Mouse (Mus musculus) telencephalon, adult 2 months (tissue): Measurements from ENCODE around the gene Med6.

Experiments used
- DNase-seq: peaks from one replicate; pipeline ENCODE4 v3.0.0-alpha.2; 2011; ENCODE audit warnings: low read depth, low spot score

Med6 gene

DNA sequence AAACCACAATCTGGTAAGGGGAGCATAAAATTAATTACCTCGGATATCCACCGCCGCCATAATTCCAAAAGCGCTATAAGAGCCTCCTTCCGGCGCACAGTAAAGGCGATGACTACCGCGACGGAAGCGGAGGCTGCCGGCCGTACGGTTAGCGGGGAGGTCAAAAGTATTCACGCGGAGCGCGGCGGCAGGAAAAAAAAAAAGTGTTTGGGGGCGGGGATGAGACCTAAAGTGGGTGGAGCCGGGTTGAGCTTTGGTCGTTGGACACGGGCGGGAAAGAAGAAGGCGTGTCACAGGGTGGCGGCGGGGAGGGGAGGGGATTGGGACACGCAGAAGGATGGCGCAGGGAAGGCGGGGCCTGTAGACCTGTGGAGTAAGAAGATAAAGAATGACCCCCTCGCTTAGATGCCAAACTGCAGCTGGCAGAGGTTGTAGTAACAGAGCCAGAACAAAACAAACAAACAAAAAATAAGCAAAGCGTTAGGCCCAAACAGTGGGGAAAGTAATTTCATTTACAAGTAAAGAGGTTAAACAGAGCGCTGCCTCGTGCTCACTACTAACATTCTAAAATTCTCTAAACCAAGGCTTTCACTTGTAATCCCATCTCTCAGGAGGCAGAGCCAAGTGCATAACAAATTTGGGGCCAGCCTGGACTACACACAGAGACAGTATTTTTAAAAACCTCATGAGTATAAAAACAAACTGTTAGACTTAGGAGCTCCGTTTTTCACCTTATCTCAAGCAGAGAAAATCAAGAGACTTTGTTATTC lies at the start of gene Med6:
Gene Med6, minus strand, starts transcription at position 107 of the 770 bp plus-strand sequence.
- peak; percentile 97 for DNase-seq

DNA sequence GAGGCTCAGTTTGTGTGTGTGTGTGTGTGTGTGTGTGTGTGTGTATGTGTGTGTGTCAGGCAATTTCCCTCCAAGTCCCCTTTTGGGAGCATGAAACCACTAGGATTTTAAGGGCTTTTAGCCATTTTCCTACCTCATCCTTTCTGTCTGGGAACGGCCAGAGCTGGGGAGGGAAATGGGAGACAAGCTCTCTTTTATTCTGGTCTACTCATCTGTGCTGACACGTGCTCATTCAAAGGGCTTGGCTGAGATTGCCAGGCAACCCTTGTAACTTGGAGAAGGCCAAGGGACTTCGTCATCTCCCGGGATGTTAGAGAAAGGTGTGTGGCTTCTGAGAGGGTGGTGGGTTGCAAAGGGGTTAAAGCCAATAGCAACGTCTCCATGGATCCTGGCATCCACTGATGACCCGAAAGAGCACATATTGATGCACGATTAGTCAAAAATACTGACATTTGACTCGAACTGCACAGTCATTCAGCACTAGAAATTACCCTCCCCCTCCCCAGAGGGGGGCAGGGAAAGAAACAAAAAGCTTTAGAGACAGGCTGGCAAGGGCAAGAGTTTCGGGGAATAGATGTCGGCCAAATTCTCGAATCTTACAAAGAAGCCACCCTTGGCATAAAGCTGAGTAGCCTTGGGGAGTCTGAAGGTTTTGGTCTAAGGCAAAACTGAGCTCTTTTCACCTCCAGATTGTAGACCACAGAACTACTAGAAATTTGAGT lies 47.7 kb upstream of the Med6 start:
- DNase-seq = no peak

DNA sequence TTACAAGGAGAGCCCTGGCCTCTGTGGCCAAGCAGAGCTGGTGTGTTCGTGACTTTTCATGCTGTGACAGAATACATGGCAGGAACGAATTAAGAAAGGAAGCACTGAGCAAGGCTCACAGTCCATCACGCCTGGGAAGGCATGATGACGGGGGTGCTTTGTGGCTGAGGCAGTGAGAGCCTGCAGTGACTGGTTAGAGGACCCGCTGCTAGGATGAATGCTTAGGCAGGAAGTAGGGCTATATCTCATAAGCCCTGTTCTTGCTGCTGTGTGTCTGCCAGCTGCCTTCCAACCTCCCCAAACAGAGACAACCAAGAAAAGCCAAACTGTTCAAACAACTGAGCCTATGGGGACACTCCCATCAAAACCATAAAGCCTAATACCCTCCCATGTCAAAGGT lies 45.8 kb upstream of the Med6 start:
- DNase-seq = no peak

DNA sequence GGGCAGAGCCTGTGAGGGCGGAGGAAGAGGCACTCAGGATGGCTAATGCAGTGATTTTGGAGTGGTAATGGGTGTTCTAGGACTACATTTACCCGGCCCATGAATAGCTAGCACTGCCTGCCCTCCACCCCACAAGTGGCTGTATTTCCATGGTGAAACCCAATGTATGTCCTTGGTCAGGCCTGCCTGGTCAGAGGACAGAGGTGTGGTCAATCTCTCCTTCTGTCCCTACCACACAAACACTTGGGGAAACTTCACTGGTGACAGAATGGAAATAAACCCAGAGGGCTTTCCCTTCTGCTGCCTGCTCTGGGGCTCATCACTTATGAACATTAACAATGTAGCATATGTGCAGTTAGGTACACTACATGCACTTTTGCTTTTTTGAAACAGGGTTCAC lies 38.4 kb upstream of the Med6 start:
- no peak for DNase-seq

DNA sequence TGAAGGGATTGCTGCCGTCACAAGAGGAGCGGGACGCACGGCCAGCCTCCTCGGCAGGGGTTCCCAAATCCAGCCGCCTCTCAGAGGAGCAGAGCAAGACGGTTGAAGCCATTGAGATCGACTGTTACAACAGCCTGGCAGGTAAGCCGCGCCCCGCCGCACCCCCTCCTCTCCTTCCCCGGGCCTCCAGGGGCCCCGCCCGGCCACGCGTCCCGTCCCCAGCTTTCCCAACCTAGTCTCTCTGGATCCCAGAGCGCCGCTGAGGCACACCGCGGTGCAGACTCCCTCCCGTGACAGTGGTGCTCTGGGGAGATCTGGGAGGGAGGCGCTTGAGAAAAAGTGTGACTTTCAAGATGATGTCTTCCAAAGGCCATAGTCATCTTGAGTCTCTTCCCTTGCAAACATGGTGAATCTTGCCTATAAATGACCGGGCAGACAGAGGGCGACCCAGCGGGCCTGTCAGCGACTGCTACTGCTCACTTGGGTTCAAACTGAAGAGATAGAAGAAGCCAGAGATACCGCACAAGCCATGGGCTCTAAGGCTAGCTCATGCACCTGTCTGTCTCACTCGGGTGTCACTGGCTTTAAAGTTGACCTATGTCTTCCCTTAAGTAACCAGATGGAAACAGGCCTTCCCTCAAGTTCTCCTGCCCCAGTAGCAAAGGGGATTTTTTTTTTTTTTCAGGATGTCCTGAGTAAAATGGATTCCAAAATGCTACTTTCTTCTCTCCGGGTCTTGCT lies 37.0 kb upstream of the Med6 start:
- no peak for DNase-seq

DNA sequence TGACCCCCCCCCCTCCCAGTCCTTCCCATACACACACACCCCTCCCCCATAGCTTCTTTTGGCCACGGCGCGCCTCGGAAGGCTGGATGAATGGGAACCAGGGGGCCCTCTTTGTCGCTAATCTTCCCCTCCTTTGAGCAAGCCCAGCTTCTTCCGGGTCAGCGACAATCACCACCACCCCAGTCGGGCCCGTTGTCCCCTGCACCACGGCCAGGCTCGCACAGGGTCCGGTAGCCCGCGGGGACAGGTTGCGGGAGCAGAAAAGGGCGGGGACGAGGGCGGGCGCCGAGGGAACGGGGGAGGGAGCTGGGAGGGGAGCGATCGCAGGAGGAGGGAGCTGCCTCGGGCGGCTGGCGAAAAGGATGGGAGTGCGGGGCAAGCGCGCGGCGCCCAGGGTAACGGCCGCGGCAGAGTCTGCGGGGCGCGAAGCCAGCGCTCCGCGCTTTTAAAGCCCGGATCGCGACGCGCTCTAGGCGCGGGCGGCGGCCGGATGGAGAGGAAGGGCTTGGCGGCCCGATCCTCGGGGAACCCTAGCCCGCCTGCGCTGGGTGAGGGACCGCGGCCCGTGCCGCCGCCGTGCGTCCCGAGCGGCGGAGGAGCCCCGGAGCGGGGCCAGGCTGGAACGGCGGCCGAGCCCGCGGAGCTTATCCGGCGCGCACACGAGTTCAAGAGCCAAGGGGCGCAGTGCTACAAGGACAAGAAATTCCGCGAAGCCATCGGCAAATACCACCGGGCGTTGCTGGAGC lies 36.3 kb upstream of the Med6 start, which contains the start of gene Ttc9:
Gene Ttc9, plus strand, starts transcription at position 335 of the 746 bp plus-strand sequence.
- no peak for DNase-seq

DNA sequence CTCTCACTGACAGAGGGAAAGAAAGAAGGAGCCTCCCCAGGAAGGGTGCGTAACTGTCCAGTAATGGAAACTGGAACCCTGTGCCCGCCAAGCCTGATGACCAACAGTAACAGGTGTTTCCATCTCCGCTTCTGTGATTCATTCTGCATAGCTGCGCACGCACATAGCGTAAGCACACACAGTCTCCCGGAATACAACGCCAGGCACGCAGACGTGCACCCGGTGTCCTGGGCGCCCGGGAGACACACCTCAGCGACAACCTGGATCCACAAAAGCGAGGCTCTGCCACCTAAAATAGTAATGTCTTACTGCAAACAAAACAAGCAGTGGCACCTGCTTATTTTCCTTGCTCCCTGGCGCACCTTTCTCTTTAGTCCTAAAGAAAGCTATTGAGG lies 35.7 kb upstream of the Med6 start:
- no peak for DNase-seq

DNA sequence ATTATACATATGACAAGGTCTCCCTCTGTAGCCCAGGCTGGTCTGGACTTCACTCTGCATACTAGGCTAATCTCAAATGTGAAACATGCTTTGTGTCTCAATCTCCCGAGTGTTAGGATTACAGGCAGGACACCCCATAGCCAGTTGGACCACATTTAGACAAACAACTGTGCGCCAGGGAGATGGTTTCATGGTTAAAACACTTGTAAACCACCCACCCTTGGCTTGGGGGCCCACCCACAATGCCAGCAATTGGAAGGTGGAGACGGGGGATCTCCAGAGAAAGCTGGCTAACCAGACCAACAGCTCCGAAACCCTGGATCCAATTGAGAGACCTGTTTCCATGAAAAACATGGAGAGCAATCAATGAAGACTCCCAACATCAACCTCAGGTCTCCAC lies 33.3 kb upstream of the Med6 start:
- no peak for DNase-seq

DNA sequence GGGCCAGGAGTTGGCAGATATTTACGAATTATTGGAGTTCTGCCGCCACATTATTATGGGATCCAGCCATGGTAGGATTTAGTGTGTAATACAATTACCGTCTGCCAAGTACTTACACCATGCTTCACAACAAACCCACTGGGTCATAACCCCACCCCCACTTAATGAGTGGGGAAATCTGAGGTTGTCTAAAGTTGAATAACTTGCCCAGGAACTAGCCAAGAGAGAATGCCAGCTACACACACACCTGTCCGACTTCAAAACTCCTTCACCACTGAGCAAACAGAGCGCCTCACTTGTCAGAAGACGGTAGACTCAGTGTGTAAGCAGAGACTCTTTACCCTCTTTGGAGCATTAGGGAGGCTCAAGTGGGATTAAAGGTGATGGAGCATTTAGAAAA lies 32.6 kb upstream of the Med6 start:
- DNase-seq = no peak

DNA sequence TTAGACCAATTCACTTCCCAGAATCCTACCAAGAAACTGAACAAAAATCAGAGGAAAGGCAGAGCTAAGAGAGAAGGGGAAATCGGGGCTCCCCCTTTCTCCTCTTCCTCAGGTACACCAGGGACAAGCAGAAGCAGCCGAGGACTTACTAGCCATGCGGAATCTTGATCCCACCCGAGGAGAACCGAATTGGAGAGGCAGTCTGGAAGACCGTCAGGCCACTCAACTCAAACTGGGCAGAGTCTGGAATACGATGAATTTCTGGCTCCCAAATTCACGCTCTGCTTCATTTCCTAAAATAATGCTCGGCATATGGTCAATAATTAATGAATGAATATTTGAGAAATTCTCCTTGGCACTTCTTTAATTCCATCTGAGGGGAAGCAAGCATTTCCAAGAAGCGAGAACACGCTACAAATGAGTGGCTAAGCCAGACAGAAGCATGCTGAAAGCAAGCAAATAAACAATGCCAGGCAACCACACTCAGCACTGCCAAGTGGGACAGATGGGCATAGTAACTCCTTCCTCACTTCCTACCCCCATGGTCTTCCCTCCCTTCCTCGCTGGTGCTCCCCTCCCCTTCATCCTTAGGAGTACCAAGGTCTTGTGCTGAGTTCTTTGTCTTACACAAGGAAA lies 31.5 kb upstream of the Med6 start:
- no peak for DNase-seq

DNA sequence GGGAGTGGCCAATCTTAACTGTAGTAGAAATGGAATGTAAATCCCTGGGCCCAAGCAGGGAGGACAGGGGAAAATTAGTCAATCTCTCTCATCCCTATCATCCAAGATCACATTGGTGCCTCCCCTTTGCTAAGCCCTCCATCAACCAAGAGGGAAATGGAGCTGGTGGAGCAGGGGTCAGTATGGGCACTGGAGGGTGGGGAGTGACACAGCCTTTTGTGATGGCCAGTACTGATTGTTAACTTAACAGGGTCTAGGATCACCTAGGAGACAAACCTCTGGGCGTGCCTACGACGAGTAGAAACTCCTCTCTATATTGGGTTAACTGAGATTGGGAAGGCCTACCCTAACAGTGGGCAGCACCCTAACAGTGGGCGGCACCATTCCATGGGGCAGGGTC lies 28.6 kb upstream of the Med6 start:
- no peak for DNase-seq

DNA sequence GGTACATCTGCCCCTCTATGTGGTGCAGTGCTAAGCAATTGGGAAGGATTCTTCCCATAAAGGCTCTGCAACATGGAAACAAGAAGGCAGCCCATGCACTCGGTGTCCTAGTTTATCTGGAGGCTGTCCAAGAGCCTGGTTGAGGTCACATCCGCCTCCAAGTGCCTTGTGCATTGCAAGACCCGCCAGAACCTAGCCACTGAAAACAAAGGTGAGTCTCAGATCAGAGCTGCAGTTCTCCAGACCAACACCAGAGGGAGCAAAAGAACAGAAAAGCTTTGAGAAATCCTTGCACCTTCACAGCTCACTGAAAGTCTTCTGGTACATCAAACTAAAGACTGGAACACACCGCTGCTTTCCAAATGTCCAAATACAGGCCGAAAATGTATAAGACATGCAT lies 24.5 kb upstream of the Med6 start:
- DNase-seq = no peak

DNA sequence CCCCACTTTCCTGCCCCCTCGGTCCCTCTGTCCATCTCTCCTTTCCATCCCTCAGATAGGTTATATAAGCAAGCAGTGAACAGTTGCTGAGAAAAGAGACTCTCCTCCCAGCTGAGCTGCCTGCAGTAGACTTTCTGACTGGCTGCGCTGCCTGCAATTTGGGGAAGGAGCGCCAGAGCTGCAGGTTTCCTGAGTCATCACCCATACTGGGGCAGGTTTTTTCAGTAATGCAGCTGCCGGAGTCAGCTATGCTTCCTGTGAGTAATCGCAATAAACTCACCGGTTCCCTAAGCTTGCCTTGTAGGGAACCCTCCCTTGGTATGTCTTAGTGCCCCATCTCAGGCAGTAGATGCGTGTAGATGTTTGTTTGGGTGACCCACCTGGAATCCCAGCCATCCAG lies 22.2 kb upstream of the Med6 start:
- DNase-seq = peak; percentile 67

DNA sequence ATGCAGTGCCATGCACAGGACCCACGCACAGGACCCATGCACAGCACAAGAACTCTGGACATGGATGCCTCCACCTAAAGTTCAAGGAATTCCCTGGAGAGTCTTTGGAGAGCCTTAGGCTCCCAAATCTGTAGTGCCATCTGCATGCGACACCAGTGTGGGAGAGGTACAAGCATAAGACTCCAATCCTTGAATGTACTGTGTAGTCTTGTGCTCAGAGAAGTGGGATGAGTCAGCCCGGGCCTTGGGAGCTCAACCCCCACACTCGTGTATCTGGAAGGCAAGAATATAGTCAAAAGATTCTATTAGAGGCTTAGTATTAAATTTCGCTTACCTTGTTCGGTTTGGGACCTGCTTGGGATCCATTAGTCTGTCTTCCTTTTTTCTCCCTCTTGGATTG lies 21.0 kb upstream of the Med6 start:
- no peak for DNase-seq

DNA sequence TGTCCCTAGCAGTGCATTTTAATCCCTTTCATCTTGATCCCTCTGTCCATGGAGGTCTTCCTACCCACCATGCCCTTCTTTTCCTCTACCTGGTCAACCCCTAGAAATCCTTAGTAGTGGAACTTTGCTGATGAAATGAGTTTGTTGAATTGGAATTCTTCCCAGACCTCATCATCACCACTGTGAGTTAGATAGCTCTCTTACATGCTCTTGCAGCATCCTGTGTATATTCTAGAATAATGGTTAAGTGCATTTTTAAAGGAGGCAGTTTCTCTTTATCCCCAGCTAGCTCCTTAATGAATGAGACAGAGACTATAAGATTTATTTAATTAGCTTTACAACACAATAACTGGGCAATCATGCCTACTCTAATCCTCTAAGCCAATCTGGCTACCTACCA lies 14.6 kb upstream of the Med6 start:
- no peak for DNase-seq

DNA sequence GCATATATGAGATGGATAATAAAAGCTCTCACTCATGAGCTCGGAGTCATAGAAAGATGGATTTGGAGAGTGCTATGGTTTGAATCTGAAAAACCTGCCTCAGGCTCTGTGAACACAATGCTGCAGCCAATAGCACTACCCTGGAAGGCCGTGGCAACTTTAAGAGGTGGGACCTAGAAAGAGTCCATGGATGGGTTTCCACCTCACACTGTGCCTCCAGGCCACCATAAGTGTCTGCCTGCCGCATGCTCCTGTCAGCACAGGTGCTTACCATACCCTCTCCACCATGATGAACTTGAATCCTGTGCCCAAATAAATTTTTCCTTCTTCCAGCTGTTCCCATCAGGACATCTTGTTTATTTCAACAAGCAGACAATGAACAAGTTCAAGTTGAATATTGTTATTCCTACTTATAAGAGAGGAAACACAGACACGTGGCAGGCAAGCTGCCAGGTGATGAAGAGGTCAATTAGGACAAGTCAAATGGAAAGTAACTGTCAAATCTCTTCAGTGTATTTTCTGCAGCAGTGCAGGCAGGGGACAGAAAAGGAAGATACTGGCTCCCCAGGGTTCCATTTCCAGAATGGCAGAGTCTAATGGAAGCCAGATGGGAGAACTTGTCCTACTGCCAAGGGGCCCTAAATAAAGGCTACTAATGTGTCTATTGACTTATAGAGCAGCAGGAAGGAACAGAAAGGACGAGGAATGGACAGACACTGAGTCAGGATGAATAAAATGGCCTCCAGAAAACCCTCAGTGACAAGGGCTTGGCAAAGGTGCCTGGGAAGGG lies 10.4 kb upstream of the Med6 start:
- DNase-seq = no peak

DNA sequence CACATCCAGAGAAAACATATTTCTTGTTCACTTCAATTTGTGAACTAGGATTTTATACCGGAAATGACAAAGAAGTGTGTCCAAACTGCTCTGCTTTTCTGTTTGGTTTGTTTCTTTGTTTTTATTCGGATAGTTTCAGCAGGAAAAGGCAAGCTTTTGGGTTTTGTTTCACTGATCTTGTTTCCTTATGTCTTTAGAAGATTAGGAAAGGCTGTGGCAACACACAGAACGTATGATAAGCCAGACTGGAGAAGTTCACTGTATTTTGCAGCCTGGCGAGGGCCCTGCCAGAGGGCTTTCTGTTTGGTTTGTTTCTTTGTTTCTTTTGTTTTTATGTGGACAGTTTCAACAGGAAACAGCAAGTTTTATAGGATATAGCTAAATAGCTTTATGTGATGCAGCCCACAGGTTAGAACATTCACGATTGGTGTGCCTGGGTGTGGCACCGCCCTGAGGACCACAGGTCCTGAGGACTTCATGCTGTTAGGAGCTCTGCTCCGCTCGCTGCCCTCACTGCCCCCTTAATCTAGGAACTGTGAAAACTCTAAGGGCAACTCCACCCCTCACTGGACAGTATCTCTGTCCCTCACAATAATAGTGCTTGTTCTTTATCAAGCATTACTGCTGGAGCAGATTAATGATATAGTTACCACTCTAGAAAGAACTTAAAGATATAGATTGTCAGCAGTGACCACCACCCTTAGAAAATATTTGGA lies 1.9 kb upstream of the Med6 start:
- DNase-seq = no peak

DNA sequence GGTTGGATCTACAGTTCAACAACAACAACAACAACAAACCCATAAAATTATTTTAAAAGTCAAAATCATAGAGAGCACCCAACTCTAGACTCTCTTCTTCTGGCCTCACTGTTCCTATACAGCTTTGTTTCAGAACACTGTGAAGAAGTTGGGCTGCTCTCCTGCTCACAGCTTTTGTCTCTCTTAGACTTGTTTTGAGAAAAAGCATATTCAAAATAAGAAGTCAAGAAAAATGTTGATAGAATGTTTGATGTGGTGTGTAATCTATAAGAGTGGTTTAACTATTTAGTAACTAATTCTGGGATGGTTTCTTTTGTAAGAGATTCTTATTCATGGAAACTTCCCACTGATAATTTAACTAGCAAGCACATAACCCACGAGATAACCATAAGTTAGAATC lies 26.4 kb downstream of the Med6 start, which contains the start of gene Adam21:
Gene Adam21, minus strand, starts transcription at position 101 of the 400 bp plus-strand sequence.
- DNase-seq = no peak

DNA sequence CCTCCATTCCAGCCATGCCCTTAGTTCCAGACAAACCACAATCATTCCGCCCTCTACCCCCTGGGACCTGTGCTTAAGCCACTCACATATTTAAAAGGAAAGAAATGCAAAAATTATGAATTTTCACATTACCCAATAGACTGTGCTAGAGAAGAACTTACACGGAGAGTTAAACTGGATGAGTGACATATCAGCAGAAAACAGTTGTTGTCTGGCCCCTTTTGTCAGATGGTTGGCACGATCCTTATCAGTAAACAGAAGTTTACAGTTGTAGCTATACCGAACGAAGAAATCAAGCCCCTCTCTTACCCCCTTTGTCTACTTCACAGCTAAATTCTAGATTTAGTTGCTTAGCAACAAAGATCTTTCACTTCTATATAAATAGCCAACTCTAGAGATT lies 26.9 kb downstream of the Med6 start:
- no peak for DNase-seq

DNA sequence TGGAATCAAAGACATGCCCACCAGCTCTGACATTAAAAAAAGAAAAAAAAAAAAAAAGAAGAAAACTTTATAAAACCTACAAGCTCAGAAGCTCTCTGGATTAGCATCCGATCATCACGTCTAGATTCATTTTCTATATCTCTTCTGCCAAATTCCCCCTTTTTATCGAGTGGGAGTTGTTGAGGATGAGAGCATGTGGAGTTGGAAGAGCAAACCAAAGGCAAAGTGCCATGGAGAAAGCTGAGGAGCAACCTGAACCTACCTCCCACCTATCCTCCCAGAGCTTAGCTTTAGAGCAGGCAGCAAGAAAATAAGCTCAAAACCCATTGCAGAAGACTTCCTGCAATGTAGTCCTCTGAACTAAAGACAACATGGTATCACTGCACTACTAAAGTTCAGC lies 30.6 kb downstream of the Med6 start:
- DNase-seq = peak; percentile 61
